Mouse (Mus musculus) forebrain, embryonic 13.5 days (tissue): ENCODE results near the gene Pcolce2. TPM values are rescaled to one million over a fixed set of nuclear protein-coding genes. Genes with fewer than 3 reads are reported as not detected.

Source experiments
- ATAC-seq: fragments of 200-750 bp; cut with Nextera tagmentation; 2 replicates; pipeline ENCODE4 v1.8.0; 2017
- H3K27ac ChIP-seq: fragments of 300-500 bp; sonication (generic); 2 replicates; pipeline ENCODE4 v1.5.1; 2015; ENCODE audit warnings: inconsistent platforms, mild to moderate bottlenecking, moderate library complexity
- H3K27me3 ChIP-seq: fragments of 300-500 bp; sonication (generic); 2 replicates; pipeline ENCODE4 v1.6.1; 2015; ENCODE audit warnings: mild to moderate bottlenecking, inconsistent platforms
- H3K36me3 ChIP-seq: fragments of 300-500 bp; sonication (generic); 2 replicates; pipeline ENCODE4 v1.6.1; 2015; ENCODE audit warnings: mild to moderate bottlenecking, inconsistent platforms; ENCODE audit not compliant: poor library complexity, severe bottlenecking
- H3K4me1 ChIP-seq: fragments of 300-500 bp; sonication (generic); 2 replicates; pipeline ENCODE4 v1.6.1; 2015; ENCODE audit warnings: inconsistent platforms
- H3K4me2 ChIP-seq: fragments of 300-500 bp; sonication (generic); 2 replicates; pipeline ENCODE4 v1.6.1; 2015; ENCODE audit warnings: inconsistent platforms, mild to moderate bottlenecking, moderate library complexity
- H3K4me3 ChIP-seq: fragments of 300-500 bp; sonication (generic); 2 replicates; pipeline ENCODE4 v1.5.1; 2015; ENCODE audit warnings: mild to moderate bottlenecking, inconsistent platforms
- H3K9ac ChIP-seq: fragments of 300-500 bp; sonication (generic); 2 replicates; pipeline ENCODE4 v1.6.1; 2015; ENCODE audit warnings: mild to moderate bottlenecking, inconsistent platforms
- H3K9me3 ChIP-seq: fragments of 300-500 bp; sonication (generic); replicated peaks from 2 replicates; pipeline ENCODE4 v1.6.1; 2016; ENCODE audit warnings: inconsistent platforms
- WGBS: fragments of 180-500 bp; shearing (Covaris S2); methylation state at CpG from one replicate; pipeline ENCODE4 v1.1.7; 2015; 5-methylcytosine and 5-hydroxymethylcytosine counted together
- polyA plus RNA-seq: library from polyadenylated mRNA; unstranded; fragments of >200 nt; fragmentation: Nextera tagmentation; extraction: Ambion mirVana; gene quantifications from 2 replicates; pipeline ENCODE4 v1.2.1, GENCODE M21; 2015

The Pcolce2 gene
- polyA plus RNA-seq, 1 experiment from 2014 or later = 1.4 TPM

- no peaks in the 10 kb centered on the region for H3K36me3 ChIP-seq
- WGBS = 22% methylated on average over 10 of the region's 10 CpGs
- H3K9ac ChIP-seq = no peak overlapping the region
- no peak overlapping the region for H3K4me3 ChIP-seq
- no peak overlapping the region for H3K27ac ChIP-seq
- H3K4me1 ChIP-seq = peaks cover 29% of the 10 kb centered on the region
- H3K4me2 ChIP-seq = 0 out of 2 replicates have a peak overlapping the region, but pooled peaks have one; percentile 17
- peak; percentile 75 for ATAC-seq
- no peaks in the 10 kb centered on the region for H3K9me3 ChIP-seq
- H3K27me3 ChIP-seq = no peaks in the 10 kb centered on the region
Measured at GRCm38 (mm10) chr9:95664290-95664989, 27.0 kb downstream of the Pcolce2 start.

GRCm38 (mm10) chr9:95665835-95666234, 28.4 kb downstream of the Pcolce2 start:
- ATAC-seq = no peak
- 88% methylated on average over 6 of the region's 6 CpGs for WGBS
- Histone ChIP-seq H3K4me3 (no peak overlapping the region), H3K27me3 (no peaks in the 10 kb centered on the region), H3K4me1 (peaks cover 29% of the 10 kb centered on the region), H3K4me2 (no peak overlapping the region), H3K36me3 (no peaks in the 10 kb centered on the region), H3K27ac (no peak overlapping the region), H3K9ac (no peak overlapping the region), H3K9me3 (no peaks in the 10 kb centered on the region)

GRCm38 (mm10) chr9:95667836-95668235, 30.4 kb downstream of the Pcolce2 start:
- no peak overlapping the region for H3K4me2 ChIP-seq
- no peaks in the 10 kb centered on the region for H3K27me3 ChIP-seq
- no peaks in the 10 kb centered on the region for H3K9me3 ChIP-seq
- WGBS = 20% methylated on average over 9 of the region's 9 CpGs
- ATAC-seq = peak; percentile 44; the same call in 1 of the 2 replicates
- no peaks in the 10 kb centered on the region for H3K36me3 ChIP-seq
- no peak overlapping the region for H3K27ac ChIP-seq
- H3K4me1 ChIP-seq = peaks cover 29% of the 10 kb centered on the region
- no peak overlapping the region for H3K9ac ChIP-seq
- H3K4me3 ChIP-seq = no peak overlapping the region

GRCm38 (mm10) chr9:95668306-95668705, 30.9 kb downstream of the Pcolce2 start:
- Histone ChIP-seq H3K4me1 (peaks cover 29% of the 10 kb centered on the region), H3K27ac (no peak overlapping the region), H3K9me3 (no peaks in the 10 kb centered on the region), H3K4me2 (no peak overlapping the region), H3K27me3 (no peaks in the 10 kb centered on the region), H3K4me3 (no peak overlapping the region), H3K9ac (no peak overlapping the region), H3K36me3 (no peaks in the 10 kb centered on the region)
- ATAC-seq = no peak
- WGBS = 63% methylated on average over 5 of the region's 5 CpGs

- no peak overlapping the region for H3K4me3 ChIP-seq
- H3K9ac ChIP-seq = no peak overlapping the region
- no peak overlapping the region for H3K4me2 ChIP-seq
- H3K27ac ChIP-seq = no peak overlapping the region
- no peaks in the 10 kb centered on the region for H3K9me3 ChIP-seq
- no peaks in the 10 kb centered on the region for H3K27me3 ChIP-seq
- no peak for ATAC-seq
- H3K4me1 ChIP-seq = peaks cover 13% of the 10 kb centered on the region
- WGBS = 96% methylated on average over 3 of the region's 3 CpGs
- no peaks in the 10 kb centered on the region for H3K36me3 ChIP-seq
Measured at GRCm38 (mm10) chr9:95672331-95672730, 34.9 kb downstream of the Pcolce2 start.

- no peaks in the 10 kb centered on the region for H3K36me3 ChIP-seq
- no peak overlapping the region for H3K4me3 ChIP-seq
- no peak overlapping the region for H3K9ac ChIP-seq
- no peaks in the 10 kb centered on the region for H3K27me3 ChIP-seq
- peaks cover 9% of the 10 kb centered on the region for H3K4me1 ChIP-seq
- 86% methylated on average over 6 of the region's 6 CpGs for WGBS
- no peak overlapping the region for H3K27ac ChIP-seq
- ATAC-seq = no peak
- H3K9me3 ChIP-seq = no peaks in the 10 kb centered on the region
- H3K4me2 ChIP-seq = no peak overlapping the region
Measured at GRCm38 (mm10) chr9:95672760-95673159, 35.4 kb downstream of the Pcolce2 start.

- Histone ChIP-seq H3K27ac (no peak overlapping the region), H3K4me3 (no peak overlapping the region), H3K9me3 (no peaks in the 10 kb centered on the region), H3K36me3 (no peaks in the 10 kb centered on the region), H3K4me1 (0 out of 2 replicates have a peak, but pooled peaks cover 3% of the 10 kb centered on the region), H3K27me3 (no peaks in the 10 kb centered on the region), H3K9ac (no peak overlapping the region), H3K4me2 (no peak overlapping the region)
- 78% methylated on average over 9 of the region's 9 CpGs for WGBS
- peak; percentile 27; the same call in 1 of the 2 replicates for ATAC-seq
Measured at GRCm38 (mm10) chr9:95675064-95675699, 37.8 kb downstream of the Pcolce2 start.

GRCm38 (mm10) chr9:95676021-95676420, 38.6 kb downstream of the Pcolce2 start:
- Histone ChIP-seq H3K4me3 (no peak overlapping the region), H3K4me1 (0 out of 2 replicates have a peak, but pooled peaks cover 3% of the 10 kb centered on the region), H3K4me2 (no peak overlapping the region), H3K27me3 (no peaks in the 10 kb centered on the region), H3K36me3 (no peaks in the 10 kb centered on the region), H3K9ac (no peak overlapping the region), H3K9me3 (no peaks in the 10 kb centered on the region), H3K27ac (no peak overlapping the region)
- WGBS = 100% methylated on average over 4 of the region's 4 CpGs
- no peak for ATAC-seq

GRCm38 (mm10) chr9:95679966-95680365, 42.6 kb downstream of the Pcolce2 start:
- Histone ChIP-seq H3K27me3 (no peaks in the 10 kb centered on the region), H3K9ac (no peak overlapping the region), H3K9me3 (no peaks in the 10 kb centered on the region), H3K4me3 (no peak overlapping the region), H3K4me2 (no peak overlapping the region), H3K4me1 (0 out of 2 replicates have a peak, but pooled peaks cover 3% of the 10 kb centered on the region), H3K36me3 (no peaks in the 10 kb centered on the region), H3K27ac (no peak overlapping the region)
- no peak for ATAC-seq
- WGBS = 71% methylated on average over 7 of the region's 7 CpGs

GRCm38 (mm10) chr9:95680691-95681090, 43.3 kb downstream of the Pcolce2 start:
- H3K27me3 ChIP-seq = no peaks in the 10 kb centered on the region
- no peak for ATAC-seq
- H3K9ac ChIP-seq = no peak overlapping the region
- H3K27ac ChIP-seq = no peak overlapping the region
- 95% methylated on average over 11 of the region's 11 CpGs for WGBS
- no peak overlapping the region for H3K4me2 ChIP-seq
- H3K36me3 ChIP-seq = no peaks in the 10 kb centered on the region
- H3K4me3 ChIP-seq = no peak overlapping the region
- H3K9me3 ChIP-seq = no peaks in the 10 kb centered on the region
- no peaks in the 10 kb centered on the region for H3K4me1 ChIP-seq

- Histone ChIP-seq H3K4me3 (no peak overlapping the region), H3K27me3 (no peaks in the 10 kb centered on the region), H3K4me2 (no peak overlapping the region), H3K36me3 (no peaks in the 10 kb centered on the region), H3K9ac (no peak overlapping the region), H3K27ac (no peak overlapping the region; the same call in 1 of the 2 replicates), H3K9me3 (no peaks in the 10 kb centered on the region), H3K4me1 (no peaks in the 10 kb centered on the region)
- ATAC-seq = peak; percentile 66
- WGBS = 21% methylated on average over 11 of the region's 11 CpGs
Measured at GRCm38 (mm10) chr9:95685660-95686440, 48.4 kb downstream of the Pcolce2 start.

GRCm38 (mm10) chr9:95688064-95688463, 50.7 kb downstream of the Pcolce2 start:
- no peak overlapping the region for H3K4me3 ChIP-seq
- H3K27me3 ChIP-seq = no peaks in the 10 kb centered on the region
- H3K9ac ChIP-seq = no peak overlapping the region
- no peaks in the 10 kb centered on the region for H3K36me3 ChIP-seq
- ATAC-seq = no peak
- no peaks in the 10 kb centered on the region for H3K4me1 ChIP-seq
- no peaks in the 10 kb centered on the region for H3K9me3 ChIP-seq
- no peak overlapping the region for H3K4me2 ChIP-seq
- 69% methylated on average over 3 of the region's 3 CpGs for WGBS
- H3K27ac ChIP-seq = no peak overlapping the region
